Mouse (Mus musculus): ENCODE data around the gene Invs. TPM values are rescaled to one million over a fixed set of nuclear protein-coding genes. Genes with fewer than 3 reads are reported as not detected.

Invs gene
- total RNA-seq (2014; fragmentation: Nextera tagmentation) (11.1 and 19.2 TPM in 2 replicates), total RNA-seq (2017) (7.5 and 9.9 TPM in 2 replicates)

- ATAC-seq (replicated peaks; ENCODE audit: poor library complexity, severe bottlenecking), result peak; percentile 94
These were observed at the start of gene Invs, which contains the start of gene Erp44 for GRCm38 (mm10) chr4:48279498-48280134. TSS of gene Invs (plus strand) at chr4:48279760. TSS of gene Erp44 (minus strand) at chr4:48279558.

- ATAC-seq (replicated peaks; ENCODE audit: poor library complexity, severe bottlenecking), result no peak
These were observed 42.8 kb upstream of the Invs start for GRCm38 (mm10) chr4:48236721-48237120.

- no peak for ATAC-seq (replicated peaks; ENCODE audit: poor library complexity, severe bottlenecking)
These were observed 40.5 kb upstream of the Invs start for GRCm38 (mm10) chr4:48239046-48239445.

- no peak for ATAC-seq (replicated peaks; ENCODE audit: poor library complexity, severe bottlenecking)
These were observed 37.1 kb upstream of the Invs start for GRCm38 (mm10) chr4:48242482-48242881.

- no peak for ATAC-seq (replicated peaks; ENCODE audit: poor library complexity, severe bottlenecking)
These were observed 35.8 kb upstream of the Invs start for GRCm38 (mm10) chr4:48243737-48244136.

- no peak for ATAC-seq (replicated peaks; ENCODE audit: poor library complexity, severe bottlenecking)
These were observed 35.3 kb upstream of the Invs start for GRCm38 (mm10) chr4:48244280-48244679.

GRCm38 (mm10) chr4:48253266-48253665 is 26.3 kb upstream of the Invs start:
- ATAC-seq (replicated peaks; ENCODE audit: poor library complexity, severe bottlenecking), result no peak

GRCm38 (mm10) chr4:48258045-48258444 is 21.5 kb upstream of the Invs start:
- ATAC-seq (replicated peaks; ENCODE audit: poor library complexity, severe bottlenecking), result no peak

- ATAC-seq (replicated peaks; ENCODE audit: poor library complexity, severe bottlenecking), result no peak
These were observed 11.9 kb upstream of the Invs start for GRCm38 (mm10) chr4:48267683-48268082.

- no peak for ATAC-seq (replicated peaks; ENCODE audit: poor library complexity, severe bottlenecking)
These were observed 11.4 kb upstream of the Invs start for GRCm38 (mm10) chr4:48268127-48268526.

- ATAC-seq (replicated peaks; ENCODE audit: poor library complexity, severe bottlenecking), result no peak
These were observed 9.0 kb upstream of the Invs start for GRCm38 (mm10) chr4:48270532-48270931.

GRCm38 (mm10) chr4:48271838-48272237 is 7.7 kb upstream of the Invs start:
- ATAC-seq (replicated peaks; ENCODE audit: poor library complexity, severe bottlenecking), result no peak

- no peak for ATAC-seq (replicated peaks; ENCODE audit: poor library complexity, severe bottlenecking)
These were observed 6.3 kb upstream of the Invs start for GRCm38 (mm10) chr4:48273119-48273829.

- no peak for ATAC-seq (replicated peaks; ENCODE audit: poor library complexity, severe bottlenecking)
These were observed 3.8 kb upstream of the Invs start for GRCm38 (mm10) chr4:48275736-48276135.

GRCm38 (mm10) chr4:48277011-48277410 is 2.5 kb upstream of the Invs start:
- no peak for ATAC-seq (replicated peaks; ENCODE audit: poor library complexity, severe bottlenecking)

- ATAC-seq (replicated peaks; ENCODE audit: poor library complexity, severe bottlenecking), result peak; percentile 37
These were observed 633 bp upstream of the Invs start for GRCm38 (mm10) chr4:48278757-48279497.

- ATAC-seq (replicated peaks; ENCODE audit: poor library complexity, severe bottlenecking), result no peak
These were observed 1.6 kb downstream of the Invs start for GRCm38 (mm10) chr4:48281121-48281520.

- ATAC-seq (replicated peaks; ENCODE audit: poor library complexity, severe bottlenecking), result no peak
These were observed 7.7 kb downstream of the Invs start for GRCm38 (mm10) chr4:48287086-48287757.

GRCm38 (mm10) chr4:48314814-48315213 is 35.3 kb downstream of the Invs start:
- no peak for ATAC-seq (replicated peaks; ENCODE audit: poor library complexity, severe bottlenecking)

- no peak for ATAC-seq (replicated peaks; ENCODE audit: poor library complexity, severe bottlenecking)
These were observed 36.5 kb downstream of the Invs start for GRCm38 (mm10) chr4:48316036-48316435.

GRCm38 (mm10) chr4:48321276-48321675 is 41.7 kb downstream of the Invs start:
- ATAC-seq (replicated peaks; ENCODE audit: poor library complexity, severe bottlenecking), result no peak
